Mouse (Mus musculus): ENCODE measurements around the gene Ntm. TPM values are rescaled to one million over a fixed set of nuclear protein-coding genes. Genes with fewer than 3 reads are reported as not detected.

Ntm gene
- total and polyA plus RNA-seq, 3 experiments = not detected

- no peak overlapping the region for H3K27ac ChIP-seq (ENCODE audit: control insufficient read depth, low read depth, low read length)
- H3K9me3 ChIP-seq (replicated peaks; ENCODE audit: insufficient read depth, low read length) = no peaks in the 10 kb centered on the region
- no peaks in the 10 kb centered on the region for H3K27me3 ChIP-seq (ENCODE audit: control insufficient read depth in 1 of 2, insufficient read depth in 2 of 2, low read length in 2 of 2)
- no peaks in the 10 kb centered on the region for H3K79me2 ChIP-seq (ENCODE audit: control insufficient read depth, insufficient read depth, low read length, poor library complexity)
- no peaks in the 10 kb centered on the region for H3K36me3 ChIP-seq (ENCODE audit: control insufficient read depth in 1 of 2, insufficient read depth in 2 of 2, low read length in 2 of 2)
- H3K9ac ChIP-seq (ENCODE audit: control insufficient read depth, low read depth, low read length, poor library complexity, severe bottlenecking) = no peak overlapping the region
- no peak overlapping the region for H3K4me3 ChIP-seq (ENCODE audit: control insufficient read depth in 1 of 2, insufficient read depth in 1 of 2, low read depth in 2 of 2, low read length in 2 of 2)
- DNase-seq (ENCODE audit: low read depth, low spot score) = no peak
- H3K4me1 ChIP-seq (ENCODE audit: control insufficient read depth in 1 of 2, insufficient read depth in 2 of 2, low read length in 2 of 2) = no peaks in the 10 kb centered on the region
- TF ChIP-seq MYB (IDR thresholded peaks at IDR 0.05; ENCODE audit: low read depth, low read length) = no peak
- no peak for TF ChIP-seq ZKSCAN1 (IDR thresholded peaks at IDR 0.05; ENCODE audit: low read depth, low read length)
- TF ChIP-seq ZMIZ1 (IDR thresholded peaks at IDR 0.05; ENCODE audit: low read depth, low read length) = no peak
- TF ChIP-seq ZC3H11A (IDR thresholded peaks at IDR 0.05; ENCODE audit: low read depth, low read length) = no peak
- no peak for TF ChIP-seq ELF1 (IDR thresholded peaks at IDR 0.05; ENCODE audit: low read depth, low read length)
- TF ChIP-seq POLR2A (IDR thresholded peaks at IDR 0.05; ENCODE audit: control insufficient read depth in 1 of 2, insufficient read depth in 1 of 2, low read depth in 1 of 2, low read length in 2 of 2, poor library complexity in 1 of 2) = no peak
- TF ChIP-seq TCF12 (IDR thresholded peaks at IDR 0.05; ENCODE audit: low read depth, low read length) = no peak
- no peak for TF ChIP-seq ETS1 (IDR thresholded peaks at IDR 0.05; ENCODE audit: low read depth, low read length)
- TF ChIP-seq EP300 (IDR thresholded peaks at IDR 0.05; ENCODE audit: low read depth in 1 of 2, low read length in 2 of 2) = no peak
- no peak for TF ChIP-seq CHD1 (IDR thresholded peaks at IDR 0.05; ENCODE audit: low read depth, low read length)
- no peak for TF ChIP-seq NRF1 (IDR thresholded peaks at IDR 0.05; ENCODE audit: insufficient read depth, low read depth, low read length, poor library complexity, severe bottlenecking)
- TF ChIP-seq SIN3A (IDR thresholded peaks at IDR 0.05; ENCODE audit: low read length) = no peak
- TF ChIP-seq KAT2A (conservative IDR thresholded peaks at IDR 0.05; ENCODE audit: low read depth, low read length) = no peak
- no peak for TF ChIP-seq NELFE (IDR thresholded peaks at IDR 0.05; ENCODE audit: low read depth, low read length)
Observed at GRCm38 (mm10) chr9:29130717-29131292, 832.1 kb downstream of the Ntm start.

- Histone ChIP-seq H3K27ac (ENCODE audit: control insufficient read depth, low read depth, low read length) (no peak overlapping the region), H3K9me3 (replicated peaks; ENCODE audit: insufficient read depth, low read length) (no peaks in the 10 kb centered on the region)
Observed at GRCm38 (mm10) chr9:29130316-29130715, 832.6 kb downstream of the Ntm start.

More at GRCm38 (mm10) chr9:29130316-29130715, 832.6 kb downstream of the Ntm start:
- Histone ChIP-seq H3K9ac (ENCODE audit: control insufficient read depth, low read depth, low read length, poor library complexity, severe bottlenecking) (no peak overlapping the region), H3K36me3 (ENCODE audit: control insufficient read depth in 1 of 2, insufficient read depth in 2 of 2, low read length in 2 of 2) (no peaks in the 10 kb centered on the region), H3K79me2 (ENCODE audit: control insufficient read depth, insufficient read depth, low read length, poor library complexity) (no peaks in the 10 kb centered on the region), H3K27me3 (ENCODE audit: control insufficient read depth in 1 of 2, insufficient read depth in 2 of 2, low read length in 2 of 2) (no peaks in the 10 kb centered on the region), H3K4me1 (ENCODE audit: control insufficient read depth in 1 of 2, insufficient read depth in 2 of 2, low read length in 2 of 2) (no peaks in the 10 kb centered on the region), H3K4me3 (ENCODE audit: control insufficient read depth in 1 of 2, insufficient read depth in 1 of 2, low read depth in 2 of 2, low read length in 2 of 2) (no peak overlapping the region)
- no peak for DNase-seq (ENCODE audit: low read depth, low spot score)
- TF ChIP-seq UBTF (IDR thresholded peaks at IDR 0.05; ENCODE audit: borderline replicate concordance, insufficient read depth, low read depth, low read length) (no peak), ZKSCAN1 (IDR thresholded peaks at IDR 0.05; ENCODE audit: low read depth, low read length) (no peak), RCOR1 (IDR thresholded peaks at IDR 0.05; ENCODE audit: low read depth, low read length) (no peak), ZMIZ1 (IDR thresholded peaks at IDR 0.05; ENCODE audit: low read depth, low read length) (no peak), EP300 (IDR thresholded peaks at IDR 0.05; ENCODE audit: low read depth in 1 of 2, low read length in 2 of 2) (no peak), MEF2A (IDR thresholded peaks at IDR 0.05; ENCODE audit: extremely low read depth, insufficient replicate concordance, low read depth, low read length, poor library complexity, severe bottlenecking) (no peak), TBP (IDR thresholded peaks at IDR 0.05; ENCODE audit: low read depth, low read length) (no peak), TCF12 (IDR thresholded peaks at IDR 0.05; ENCODE audit: low read depth, low read length) (no peak), GABPA (IDR thresholded peaks at IDR 0.05; ENCODE audit: low read depth, low read length) (no peak), NRF1 (IDR thresholded peaks at IDR 0.05; ENCODE audit: insufficient read depth, low read depth, low read length, poor library complexity, severe bottlenecking) (no peak), CHD2 (IDR thresholded peaks at IDR 0.05; ENCODE audit: low read length) (no peak), POLR2AphosphoS5 (IDR thresholded peaks at IDR 0.05; ENCODE audit: borderline replicate concordance, low read depth, low read length) (no peak), ETS1 (IDR thresholded peaks at IDR 0.05; ENCODE audit: low read depth, low read length) (no peak)

Measured in MEL (cell line).